Mouse (Mus musculus) stomach, adult 2 months (tissue): Measurements from ENCODE around the gene Zfand5. TPM values are rescaled to one million over a fixed set of nuclear protein-coding genes. Genes with fewer than 3 reads are reported as not detected.

ENCODE experiments used
- polyA plus RNA-seq: library from polyadenylated mRNA; depleted of rRNA; stranded (reverse); fragments of >200 nt; gene quantifications from 2 replicates; pipeline ENCODE4 v1.2.3, GENCODE M21; 2012; rRNA removed

Zfand5 gene
- 8.0 and 17.3 TPM in 2 replicates for polyA plus RNA-seq

DNA sequence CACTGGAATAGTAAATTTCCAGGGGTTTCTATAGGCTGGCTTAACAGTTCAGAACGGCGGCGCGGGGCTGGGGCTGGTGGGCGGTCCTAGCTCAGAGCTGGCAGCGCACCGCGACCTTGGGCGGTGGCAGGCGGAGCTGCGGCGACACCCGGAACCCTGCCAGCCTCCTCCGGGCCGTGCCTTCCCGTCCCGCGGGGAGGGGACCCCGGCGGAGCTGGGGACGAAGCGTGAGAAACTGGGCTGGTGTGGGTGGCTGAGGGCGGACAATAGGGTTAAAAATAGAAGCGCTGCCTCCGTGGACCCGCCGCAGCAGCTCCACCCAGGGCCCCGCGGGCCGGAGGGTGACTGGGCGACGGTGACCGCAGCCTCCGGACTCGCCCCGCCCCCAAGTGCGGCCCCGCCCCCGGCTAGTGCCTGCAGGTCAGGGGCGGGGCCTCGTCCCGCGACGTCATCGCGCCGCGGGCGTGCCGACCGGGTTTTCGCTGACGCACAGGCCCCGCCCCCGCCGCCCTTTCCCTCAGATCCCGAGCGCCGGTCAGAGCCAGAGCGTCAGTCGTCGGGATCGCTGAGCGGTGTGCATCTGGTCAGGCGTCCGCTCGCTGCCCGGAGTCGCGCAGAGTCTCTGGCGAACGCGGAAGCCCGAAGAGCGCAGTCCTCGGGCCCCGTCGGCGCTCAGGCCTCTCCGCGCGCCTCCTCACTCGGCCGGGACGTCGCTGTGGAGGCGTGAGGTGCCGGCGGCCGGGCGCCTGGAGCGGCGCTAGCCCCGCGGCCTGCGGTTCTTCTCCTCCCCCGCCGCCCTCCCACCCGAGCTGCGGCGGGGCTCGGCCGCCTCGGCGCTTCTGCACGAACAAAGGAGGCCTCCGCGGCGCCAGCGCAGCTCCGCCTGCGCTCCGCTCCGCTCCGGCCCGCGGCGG, at the start of gene Zfand5:
Zfand5 (plus strand) TSS at position 538 of the 914 bp plus-strand sequence.

Other genes starting within 250 kb of the Zfand5 start
- 1.7 and 2.0 TPM in 2 replicates for gene Gda, start 201.2 kb downstream of the Zfand5 start, polyA plus RNA-seq